Mouse (Mus musculus) left cerebral cortex, postnatal 14 days (tissue): ENCODE data around the gene Trappc3. TPM values are rescaled to one million over a fixed set of nuclear protein-coding genes. Genes with fewer than 3 reads are reported as not detected.
"Not testable (repeated sequence)": the region's sequence is repeated elsewhere in the genome, so short reads cannot be mapped to it uniquely, and the experiment has no call there.

ENCODE experiments used
- DNase-seq, 2 experiments: peaks; one replicate each; pipeline ENCODE4 v3.0.0; 2021 to 2022; ENCODE audit warnings: low spot score in 2 of 2, mixed read lengths in 1 of 2
- intact Hi-C: fragments of 180-260 bp; cut with DNase I; formaldehyde crosslinking; loops from one replicate; pipeline ENCODE4 v1.15.1; 2025
- long read RNA-seq, 2 experiments: library from polyadenylated mRNA; stranded (forward); transcript quantifications; one replicate each; pipeline ENCODE4 v2.0.0; 2021
- total RNA-seq, 2 experiments: library from RNA; stranded (reverse); gene quantifications; 2 replicates each; pipeline ENCODE4 v1.2.3; 2021

Trappc3 gene
- 10 to 100 TPM; 82.0 to 85.4 TPM for total RNA-seq
- long read RNA-seq, experiment 1, transcript Trappc3-201 (5 exons, 1,336 nt): major isoform, 13 of 15 reads
- long read RNA-seq, experiment 1, partial matches to known transcripts: 1 of 15 reads
- long read RNA-seq, experiment 1, other reads (novel, unspliced or antisense): 1 of 15 reads
- long read RNA-seq, experiment 2, transcript Trappc3-201 (5 exons, 1,336 nt): major isoform, 15 of 15 reads
- long read RNA-seq, experiment 2, partial matches to known transcripts: 0 of 15 reads
- long read RNA-seq, experiment 2, other reads (novel, unspliced or antisense): 0 of 15 reads

DNA sequence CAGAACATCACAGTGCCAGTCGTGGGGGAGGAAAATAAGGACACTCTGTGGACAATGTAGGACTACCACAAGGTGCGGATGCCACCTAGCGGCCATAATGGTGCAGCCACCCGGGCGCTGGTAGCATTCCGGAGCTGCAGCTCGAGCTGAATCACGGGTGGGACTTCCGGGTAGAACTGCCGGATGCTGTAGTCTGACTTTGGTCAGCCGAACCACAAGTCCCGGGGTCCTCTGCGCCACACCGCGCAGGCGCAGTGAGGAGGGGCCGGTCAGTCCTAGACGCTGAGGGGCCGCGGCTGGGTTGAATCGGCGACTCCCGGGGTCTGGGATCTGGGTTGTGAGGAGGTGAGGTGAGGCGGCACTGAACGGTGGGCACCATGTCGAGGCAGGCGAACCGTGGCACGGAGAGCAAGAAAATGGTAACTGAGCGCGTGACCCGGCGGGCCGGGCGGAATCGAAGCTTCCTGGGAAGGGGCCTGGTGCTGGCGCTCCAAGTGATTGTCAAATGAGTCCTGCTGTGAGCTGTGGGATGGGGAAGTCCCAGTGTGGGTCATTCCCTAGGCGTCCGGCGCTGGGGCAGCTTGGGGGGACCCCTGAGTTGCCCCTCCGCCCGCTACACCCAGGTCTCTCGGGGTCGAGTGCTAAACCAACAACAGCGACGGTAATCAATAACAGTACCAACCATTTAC is at the start of gene Trappc3:
Trappc3 (plus strand) TSS at position 207 of the 689 bp plus-strand sequence.
- peak; percentile 100 for DNase-seq
- intact Hi-C loops: loop anchor here (1.0 to 5.0 kb wide), 3 partner anchors 35 to 175 kb away; no protein-coding TSS in a partner anchor

DNA sequence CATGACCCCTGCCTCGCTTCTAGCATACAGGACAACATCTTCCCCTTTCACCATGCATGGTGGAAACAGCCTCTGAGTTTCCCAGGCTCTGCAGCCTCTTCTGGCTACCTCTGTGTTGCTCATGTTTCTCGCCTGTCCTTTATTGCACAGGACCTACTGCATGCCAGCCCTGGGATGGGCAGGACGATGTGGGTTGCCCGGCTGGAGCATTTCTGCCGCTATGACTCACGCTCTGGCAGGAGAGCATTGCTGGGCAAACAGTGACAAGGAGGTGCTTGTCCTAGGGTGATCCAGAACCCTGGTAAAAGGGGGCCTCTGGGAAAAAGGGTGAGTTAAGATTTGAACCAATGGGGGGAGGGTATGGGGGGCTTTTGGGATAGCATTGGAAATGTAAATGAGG is 44.4 kb upstream of the Trappc3 start:
- intact Hi-C loops: no loop called here

DNA sequence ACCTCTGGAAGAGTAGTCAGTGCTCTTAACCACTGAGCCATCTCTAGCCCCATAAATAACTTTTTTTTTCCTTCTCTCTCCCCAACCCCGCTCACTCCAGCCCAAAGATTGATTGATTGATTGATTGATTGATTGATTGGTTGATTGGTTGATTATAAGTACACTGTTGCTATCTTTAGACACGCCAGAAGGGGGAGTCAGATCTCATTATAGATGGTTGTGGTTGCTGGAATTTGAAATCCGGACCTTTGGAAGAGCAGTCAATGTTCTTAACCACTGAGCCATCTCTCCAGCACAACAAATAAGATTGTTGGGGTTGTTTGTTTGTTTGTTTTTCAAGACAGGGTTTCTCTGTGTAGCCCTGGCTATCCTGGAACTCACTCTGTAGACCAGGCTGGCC is 42.6 kb upstream of the Trappc3 start:
- intact Hi-C loops, DNase-seq: not testable (repeated sequence)

More for the DNA sequence above, 44.4 kb upstream of the Trappc3 start:
- no peak for DNase-seq

DNA sequence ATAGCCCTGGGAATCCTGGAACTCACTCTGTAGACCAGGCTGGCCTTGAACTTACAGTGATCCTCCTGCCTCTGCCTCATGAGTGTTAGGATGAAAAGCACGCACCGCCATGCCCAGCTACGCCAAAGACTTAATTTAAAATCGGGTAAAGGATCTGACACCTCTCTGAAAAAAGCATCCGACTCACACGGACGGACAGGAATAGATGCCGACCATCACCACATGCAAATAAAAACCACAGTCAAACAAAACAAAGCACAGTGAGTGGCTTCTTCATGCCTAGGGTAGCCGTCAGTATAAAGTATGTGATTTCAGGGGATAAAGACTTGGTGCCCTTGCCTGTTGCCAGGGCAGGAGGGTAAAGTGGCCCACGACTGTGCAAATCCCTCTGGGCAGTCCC is 42.1 kb upstream of the Trappc3 start:
- intact Hi-C loops: no loop called here

DNA sequence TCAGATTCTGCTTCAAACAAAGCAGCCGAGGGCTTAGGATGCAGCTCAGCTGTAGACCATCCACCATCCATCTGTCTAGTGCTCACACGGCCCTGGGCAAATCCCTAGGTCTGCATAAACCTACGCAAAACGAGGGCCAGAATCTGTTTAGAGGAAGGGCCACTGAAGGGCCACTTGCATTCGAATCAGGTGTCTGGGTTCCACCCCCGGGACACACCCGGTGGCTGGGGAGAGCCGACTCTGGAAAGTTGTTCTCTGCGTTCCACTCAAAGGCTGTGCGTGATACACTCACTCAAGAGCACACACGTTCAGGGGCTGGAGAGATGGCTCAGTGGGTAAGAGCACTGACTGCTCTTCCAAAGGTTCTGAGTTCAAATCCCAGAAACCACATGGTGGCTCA is 39.5 kb upstream of the Trappc3 start:
- intact Hi-C loops: no loop called here
- no peak for DNase-seq

More for the DNA sequence above, 42.1 kb upstream of the Trappc3 start:
- DNase-seq: no peak

DNA sequence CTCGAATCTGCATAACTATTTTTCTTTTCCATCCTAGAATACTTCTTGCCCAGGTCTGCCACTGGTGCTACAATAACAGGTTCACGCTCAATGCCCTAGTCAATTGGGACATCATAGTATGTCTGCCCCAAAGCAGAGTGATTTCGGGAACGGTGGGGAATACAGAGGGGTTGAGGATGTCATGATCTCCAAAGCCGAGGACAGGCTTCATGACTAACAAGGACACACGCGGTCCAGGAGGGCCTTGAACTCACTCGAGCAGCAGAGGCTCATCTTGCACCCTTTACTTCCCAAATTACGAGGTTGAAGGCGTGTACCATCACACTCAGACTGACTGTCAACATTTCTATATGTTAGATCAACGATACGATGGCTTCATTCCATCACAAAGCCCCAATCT is 35.5 kb upstream of the Trappc3 start:
- intact Hi-C loops: loop anchor here (1.0 to 5.0 kb wide), 2 partner anchors 36 to 81 kb away; partner anchors contain the start of gene Trappc3
- no peak for DNase-seq

DNA sequence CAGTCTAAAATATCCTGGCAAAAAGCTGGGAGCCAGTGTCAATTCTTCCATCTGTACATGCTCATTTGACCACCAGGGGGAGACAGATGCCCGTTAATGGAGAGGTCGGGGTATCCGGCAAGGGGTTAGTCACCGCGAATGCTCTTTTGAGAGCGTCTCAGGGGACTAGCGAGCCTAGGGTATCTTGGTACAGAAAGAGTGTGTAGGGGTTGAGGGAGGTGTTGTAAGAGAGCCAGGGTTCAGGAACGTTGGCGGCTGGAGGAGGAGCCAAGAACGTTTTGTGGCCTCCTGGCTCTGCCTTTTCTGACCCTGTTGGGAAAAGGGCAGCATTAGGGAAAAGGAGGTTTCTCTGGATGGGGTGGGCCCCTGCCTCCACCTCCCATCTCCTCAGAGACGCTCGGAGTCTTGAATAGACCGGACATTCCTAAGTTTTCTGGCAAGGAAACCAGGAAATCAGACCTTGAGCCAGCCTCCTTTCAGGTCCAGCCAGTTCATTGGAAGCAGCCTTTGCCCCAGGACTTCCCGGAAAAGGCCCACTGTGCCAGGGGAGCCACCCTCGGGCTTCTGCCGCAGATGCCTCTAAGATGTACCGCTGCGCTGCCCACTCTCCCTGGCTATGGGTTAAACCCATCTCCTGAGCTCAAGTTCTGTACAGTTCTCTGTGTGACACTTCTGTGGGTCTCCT is 34.9 kb upstream of the Trappc3 start:
- peak; percentile 85 to 91 for DNase-seq
- intact Hi-C loops: loop anchor here (1.0 to 5.0 kb wide), 2 partner anchors 35 to 80 kb away; partner anchors contain the start of gene Trappc3

DNA sequence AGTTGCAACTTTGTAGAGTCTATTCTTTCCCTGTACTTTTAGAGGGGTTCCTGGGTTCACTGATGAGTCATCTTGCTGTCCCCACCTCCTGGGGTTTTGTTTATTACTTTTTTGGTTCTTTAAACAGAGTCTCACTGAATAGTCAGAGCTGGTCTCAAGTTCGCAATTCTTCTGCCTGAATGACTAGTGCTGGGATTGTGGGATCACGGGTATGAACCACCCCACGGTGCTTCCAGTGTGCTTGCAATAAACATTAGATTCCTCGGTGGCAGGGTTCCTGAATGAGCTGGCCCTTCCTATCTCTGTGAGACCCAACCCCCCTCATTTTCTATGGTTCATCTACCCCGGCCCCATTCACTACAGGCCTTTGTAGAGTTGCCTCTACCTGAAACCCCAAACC is 34.0 kb upstream of the Trappc3 start:
- DNase-seq: no peak
- intact Hi-C loops: loop anchor here (5.0 kb wide), 1 partner anchor 79 kb away; no protein-coding TSS in a partner anchor

DNA sequence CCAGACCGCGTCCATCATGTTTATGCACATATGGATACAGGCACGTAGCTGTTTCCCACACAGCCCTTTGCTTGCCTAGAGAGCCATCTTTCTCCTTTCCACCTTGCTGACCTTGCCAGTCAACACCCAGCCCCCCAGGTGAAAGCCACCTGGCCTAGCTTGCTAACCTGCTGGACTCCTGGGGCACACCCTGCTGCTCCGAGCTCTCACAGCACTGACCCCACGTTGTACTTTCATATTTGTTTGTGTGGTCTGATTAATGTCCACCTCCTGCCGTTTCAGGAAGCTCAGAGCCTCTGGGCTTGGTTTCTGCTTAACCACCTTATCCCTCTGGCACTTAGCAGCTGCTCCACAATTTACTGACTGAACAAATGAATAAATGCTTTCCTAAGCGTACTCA is 32.2 kb upstream of the Trappc3 start:
- intact Hi-C loops: loop anchor here (5.0 kb wide), 1 partner anchor 77 kb away; no protein-coding TSS in a partner anchor
- DNase-seq: no peak

DNA sequence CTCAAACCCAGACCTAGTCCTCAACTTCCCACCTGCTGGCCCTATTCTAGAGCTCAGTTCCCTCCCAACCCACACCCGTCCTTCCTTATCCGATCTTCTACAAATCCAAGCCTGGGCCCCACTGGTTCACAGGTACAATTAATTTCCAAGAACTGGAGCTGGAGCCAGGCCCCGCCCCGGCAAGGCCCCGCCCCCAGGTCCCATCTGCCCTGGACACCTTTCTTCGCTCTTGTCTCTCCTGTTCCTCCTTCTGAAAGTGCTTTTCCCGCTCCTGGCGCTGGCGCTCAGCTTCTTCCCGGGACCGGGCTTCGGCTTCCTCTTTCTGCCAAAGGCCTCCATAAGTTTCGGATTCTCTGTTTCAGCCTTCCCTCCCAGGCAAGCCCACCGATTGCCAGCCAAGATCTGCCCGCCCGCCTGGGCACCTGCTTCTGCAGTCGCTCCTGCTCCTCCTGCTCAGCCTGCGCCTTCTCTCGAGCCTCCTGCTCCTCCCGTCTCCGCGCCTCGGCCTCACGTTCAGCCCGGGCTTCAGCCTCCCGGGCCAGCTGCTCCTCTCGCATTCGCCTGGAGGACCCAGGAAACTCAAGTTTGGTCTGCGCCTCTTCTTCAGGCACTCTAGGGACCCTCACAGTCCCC is 28.3 kb upstream of the Trappc3 start:
- DNase-seq: no peak
- intact Hi-C loops: no loop called here

DNA sequence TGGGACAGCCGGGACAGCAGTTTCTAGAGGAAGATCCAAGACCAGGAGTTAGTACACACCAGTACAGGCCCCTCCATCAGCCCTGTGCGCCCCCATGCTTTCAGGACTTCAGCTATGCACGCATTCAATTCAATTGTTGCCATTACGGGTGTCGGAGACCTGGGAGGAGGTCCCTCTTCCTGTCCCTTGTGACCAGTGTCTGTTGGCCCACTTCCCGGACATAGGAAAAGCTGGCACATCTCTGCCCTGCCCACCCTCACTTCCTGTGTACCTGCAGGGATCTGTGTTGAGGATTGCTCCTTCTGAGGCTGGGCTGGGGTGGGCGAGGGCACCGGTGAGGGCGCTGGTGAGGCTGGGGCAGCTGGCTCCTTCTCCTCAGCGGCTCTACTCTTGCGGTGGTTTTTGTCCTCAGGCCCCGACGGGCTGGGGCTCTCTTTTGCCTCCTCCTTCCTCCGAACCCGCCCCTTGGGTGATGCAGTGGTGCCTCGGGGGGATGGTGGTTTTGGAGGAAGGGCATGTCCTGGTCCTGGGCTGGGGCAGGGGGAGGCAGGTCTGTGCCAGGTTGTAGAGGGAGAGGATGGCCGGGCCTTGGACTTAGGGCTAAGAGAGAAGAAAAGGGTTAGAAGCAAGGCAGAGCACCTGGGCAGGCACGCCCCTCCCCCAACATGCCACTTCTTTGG is 27.5 kb upstream of the Trappc3 start:
- intact Hi-C loops: no loop called here
- DNase-seq: no peak

DNA sequence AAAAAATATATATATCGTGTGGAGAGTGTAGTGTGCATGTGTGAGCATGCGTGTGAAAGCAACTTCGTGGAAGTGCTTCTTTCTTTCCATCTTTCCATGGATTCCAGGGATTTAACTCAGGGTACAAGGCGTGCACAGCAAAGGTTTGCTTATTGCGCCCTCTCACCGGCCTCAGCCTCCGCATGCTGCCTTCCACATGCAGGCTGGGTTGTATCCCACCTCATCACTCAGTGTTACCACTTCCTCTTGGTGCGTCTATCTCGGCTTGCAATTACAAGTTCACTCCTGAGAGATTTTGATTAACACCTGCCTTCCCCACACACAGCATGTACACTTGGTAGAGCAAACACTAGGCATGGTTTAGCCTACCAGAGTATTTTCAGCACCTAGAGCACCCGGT is 26.9 kb upstream of the Trappc3 start:
- intact Hi-C loops: no loop called here
- no peak for DNase-seq

DNA sequence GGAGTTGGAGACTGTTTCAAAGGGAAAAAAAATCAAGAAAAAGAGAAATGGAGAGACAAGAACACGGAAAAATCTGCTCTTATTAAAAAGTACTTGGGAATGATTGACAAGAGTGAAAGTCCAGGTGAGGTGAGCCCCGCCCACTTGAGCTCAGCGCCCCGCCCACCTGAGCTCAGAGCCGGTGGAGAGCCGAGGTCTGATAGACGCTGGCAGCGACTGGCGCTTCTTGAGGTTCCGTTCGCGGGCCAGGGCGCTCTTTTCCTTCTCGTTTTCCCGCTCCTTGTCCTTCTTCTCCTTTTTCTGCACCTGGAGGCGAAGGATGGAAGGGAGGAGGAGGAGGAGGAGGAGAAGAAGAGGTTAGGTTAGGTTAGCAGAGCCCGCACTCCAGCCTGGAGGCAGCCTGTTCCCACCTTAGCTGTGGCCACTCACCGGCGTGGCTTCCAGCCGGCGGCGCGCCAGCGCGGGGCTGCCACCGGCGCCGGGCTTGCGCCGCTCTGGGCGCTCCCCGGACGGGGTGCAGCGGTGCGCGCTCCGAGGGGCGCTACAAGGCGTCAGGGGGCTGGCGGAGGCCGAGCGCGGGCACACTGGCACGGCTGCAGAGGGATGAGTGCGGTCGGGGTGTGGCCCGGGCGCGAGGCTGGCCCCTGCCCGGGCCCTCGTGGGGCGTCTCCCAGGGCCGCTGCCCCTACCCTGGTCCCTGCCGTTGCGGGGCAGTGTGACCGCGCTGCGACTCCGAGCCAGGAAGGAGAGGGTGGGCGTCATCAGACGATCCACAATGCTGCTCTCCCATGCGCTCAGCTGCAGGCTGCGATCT is 25.5 kb upstream of the Trappc3 start:
- DNase-seq: no peak
- intact Hi-C loops: no loop called here

DNA sequence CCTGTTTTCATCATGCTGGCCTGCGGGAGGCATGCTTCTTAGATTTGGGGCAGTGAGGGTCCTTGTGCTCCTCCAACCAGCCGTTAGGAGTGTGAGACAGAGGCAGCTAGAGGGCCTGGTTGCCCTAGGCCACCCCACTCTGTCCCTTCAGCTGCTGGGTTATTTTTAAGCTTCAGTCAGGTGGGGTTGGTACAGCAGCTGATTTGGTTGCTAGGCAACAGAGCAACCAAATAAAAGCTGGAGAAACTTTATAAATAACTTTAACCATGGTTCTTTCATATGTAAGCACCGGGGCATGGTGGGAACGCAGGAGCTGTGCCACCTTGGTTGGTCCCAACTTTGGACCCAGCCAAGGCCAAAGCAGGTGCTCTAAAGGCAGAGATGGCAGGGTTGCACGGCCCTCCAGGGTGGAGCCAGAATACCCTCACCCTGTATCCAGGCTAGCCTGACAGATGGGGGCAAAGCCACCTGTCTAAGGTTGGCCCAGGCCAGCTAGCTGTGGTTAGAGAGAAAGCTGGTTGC is 24.3 kb upstream of the Trappc3 start:
- peak; percentile 34 to 85 for DNase-seq
- intact Hi-C loops: no loop called here

DNA sequence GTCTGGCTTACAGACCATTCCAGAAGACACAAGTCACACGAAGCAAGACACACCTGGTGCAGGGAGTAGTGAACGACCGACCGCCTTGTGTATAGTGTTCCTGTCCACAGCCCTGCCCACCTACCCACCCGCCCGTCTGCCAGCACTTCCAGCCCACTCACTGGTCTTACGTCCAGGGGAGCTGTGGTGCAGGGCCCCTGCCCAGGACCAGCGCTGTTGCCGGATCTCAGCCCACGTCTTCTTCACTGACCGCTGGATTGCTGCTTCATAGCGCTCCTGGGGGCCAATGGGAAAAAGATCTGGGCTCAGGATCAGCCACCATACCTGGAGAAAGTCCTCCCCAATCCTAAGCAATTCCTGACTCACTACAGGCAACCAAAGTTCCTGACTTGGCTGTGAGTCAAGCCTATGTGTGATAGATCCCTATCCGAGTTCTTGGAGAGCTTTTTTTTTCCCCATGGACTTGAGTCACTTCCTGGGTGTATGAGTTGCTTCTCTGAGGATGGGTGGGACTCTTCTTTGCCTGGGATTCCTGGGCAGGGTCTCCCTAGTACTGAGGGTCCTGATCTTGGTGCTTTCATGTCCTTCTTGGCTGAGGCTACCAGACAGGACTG is 22.2 kb upstream of the Trappc3 start:
- intact Hi-C loops: no loop called here
- DNase-seq: no peak

DNA sequence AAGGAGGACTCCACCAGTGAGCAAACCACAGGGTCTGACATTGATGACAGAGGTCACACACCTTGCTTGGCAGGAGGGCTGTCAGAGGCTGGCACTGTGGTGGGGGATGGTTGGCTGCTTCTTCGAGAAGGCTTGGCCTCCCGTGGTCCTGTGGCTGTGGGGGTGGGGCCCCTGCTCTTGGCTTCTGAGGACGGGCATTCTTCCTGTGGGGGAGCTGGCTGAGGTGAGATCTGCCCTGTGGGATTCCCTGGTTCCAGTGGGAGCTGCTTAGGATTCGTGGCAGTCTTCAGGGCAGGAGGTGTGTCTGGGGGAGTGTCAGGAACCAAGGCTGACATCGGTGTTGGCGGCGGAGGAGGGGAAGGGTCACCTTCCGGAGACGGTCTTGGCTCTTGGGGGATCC is 20.2 kb upstream of the Trappc3 start:
- DNase-seq: no peak
- intact Hi-C loops: no loop called here

DNA sequence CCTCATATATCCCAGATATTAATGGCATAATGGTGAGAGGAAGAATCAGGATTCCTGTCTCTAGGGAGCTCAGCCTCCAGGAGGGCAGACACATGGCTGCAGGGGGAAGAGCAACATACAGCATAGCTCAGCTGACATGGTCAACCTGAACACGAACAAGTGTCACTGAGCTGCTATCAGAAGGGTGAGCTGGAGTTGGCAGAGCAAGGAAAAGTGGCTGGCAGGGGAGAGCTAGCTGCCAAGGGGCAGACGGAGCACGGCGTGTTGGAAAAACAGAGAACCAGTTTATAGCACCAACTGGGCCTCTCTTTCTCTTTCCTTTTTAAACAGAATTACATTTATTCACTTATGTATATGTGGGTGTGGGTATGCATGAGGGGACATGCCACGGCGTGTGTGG is 19.6 kb upstream of the Trappc3 start:
- DNase-seq: no peak
- intact Hi-C loops: no loop called here
